Mouse (Mus musculus) left cerebral cortex, adult 8-10 months (tissue): ENCODE data around the gene Clec4a3. TPM values are rescaled to one million over a fixed set of nuclear protein-coding genes. Genes with fewer than 3 reads are reported as not detected.
"Not testable (repeated sequence)": the region's sequence is repeated elsewhere in the genome, so short reads cannot be mapped to it uniquely, and the experiment has no call there.

Experiments used
- DNase-seq, 2 experiments: peaks; one replicate each; pipeline ENCODE4 v3.0.0; 2022; ENCODE audit warnings: low spot score in 2 of 2
- total RNA-seq, 4 experiments: library from RNA; stranded (reverse); gene quantifications; 2 replicates each; pipeline ENCODE4 v1.2.4; 2022

Gene Clec4a3
- 1 to 10 TPM; 1.1 to 2.9 (median 1.5) TPM for total RNA-seq

- DNase-seq, result no peak
These were observed at the start of gene Clec4a3 for GRCm38 (mm10) chr6:122952401-122952800. Clec4a3 (plus strand) TSS chr6:122952515.

DNA sequence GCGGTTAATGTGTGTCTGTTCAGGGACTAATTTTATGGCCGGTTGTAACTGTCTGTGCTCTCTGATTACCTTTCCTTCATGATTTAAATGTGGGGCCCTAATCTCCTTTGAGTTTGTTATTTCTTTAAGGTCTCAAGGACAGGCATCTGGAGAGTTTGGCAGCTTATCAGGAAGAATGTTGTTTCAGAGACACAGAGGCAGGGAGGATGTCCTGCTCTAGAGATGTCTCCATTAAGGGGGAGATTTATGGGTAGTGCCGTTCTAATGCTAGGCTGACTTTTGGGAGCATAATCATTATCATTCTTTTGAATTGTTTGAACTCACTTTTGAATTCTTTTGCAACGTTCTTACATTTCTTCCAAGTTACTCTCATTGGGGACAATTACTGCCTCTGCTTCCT lies 32.4 kb upstream of the Clec4a3 start:
- no peak for DNase-seq

DNA sequence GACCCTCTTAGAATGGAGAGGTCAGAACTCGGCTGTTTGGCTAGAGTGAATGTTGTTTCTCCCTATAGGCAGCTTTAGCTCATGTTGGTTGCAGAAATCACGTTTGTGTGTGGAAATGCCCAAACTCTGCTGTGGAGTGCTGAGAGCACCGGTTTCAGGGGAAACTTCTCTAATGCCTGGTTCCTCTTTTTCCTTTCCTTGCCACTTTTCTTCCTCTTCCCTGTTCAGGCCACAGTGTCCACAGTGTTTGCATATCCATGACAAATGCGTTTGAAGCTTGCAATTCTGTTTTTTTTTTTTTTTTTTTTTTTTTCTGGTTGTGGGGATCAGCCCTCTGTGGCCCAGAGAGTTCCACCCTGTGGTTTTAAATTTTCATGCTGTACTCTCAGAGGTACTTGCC lies 30.9 kb upstream of the Clec4a3 start, which contains the start of gene Clec4a1:
TSS of gene Clec4a1 (plus strand) at position 398 of the 400 bp plus-strand sequence.
- no peak for DNase-seq

- DNase-seq, result no peak
These were observed 17.5 kb upstream of the Clec4a3 start for GRCm38 (mm10) chr6:122934845-122935244.

DNA sequence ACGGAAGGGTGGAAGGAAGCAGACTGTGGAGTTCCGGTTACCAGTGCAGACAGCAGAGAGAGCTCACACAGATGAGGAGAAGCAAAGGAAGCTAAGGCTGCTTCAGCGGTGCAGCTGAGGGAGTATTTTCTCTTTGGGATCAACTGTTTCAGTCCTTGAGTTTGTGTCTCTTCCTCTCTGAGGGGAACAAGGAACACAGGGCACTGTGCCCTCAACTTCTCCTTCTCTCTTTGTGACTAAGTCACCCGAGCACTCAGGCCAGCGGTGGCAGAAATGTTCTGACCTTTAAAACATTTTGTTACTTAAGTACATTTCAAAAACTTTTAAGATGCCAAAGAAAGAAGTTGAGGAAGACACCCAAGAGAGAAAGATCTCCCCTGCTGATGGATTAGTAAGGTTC lies 12.7 kb upstream of the Clec4a3 start:
- DNase-seq, result no peak

- DNase-seq, result no peak
These were observed 5.6 kb upstream of the Clec4a3 start for GRCm38 (mm10) chr6:122946760-122947159.

- no peak for DNase-seq
These were observed 12.2 kb downstream of the Clec4a3 start for GRCm38 (mm10) chr6:122964562-122964961.

DNA sequence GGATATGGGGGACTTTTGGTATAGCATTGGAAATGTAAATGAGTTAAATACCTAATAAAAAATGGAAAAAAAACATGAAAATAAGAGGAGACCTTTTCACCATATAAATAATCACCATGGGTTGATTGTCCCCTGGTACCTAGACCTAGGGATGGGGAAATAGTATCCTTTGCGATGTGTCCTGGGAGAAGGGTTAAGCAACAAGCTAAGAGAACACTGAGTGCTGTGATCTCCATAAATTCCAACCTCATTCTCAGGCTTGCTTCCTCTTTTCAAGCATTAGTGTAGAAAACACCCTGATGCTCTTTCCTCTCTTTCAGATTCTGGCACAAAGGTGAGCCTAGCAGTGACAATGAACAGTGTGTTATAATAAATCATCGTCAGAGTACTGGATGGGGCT lies 16.7 kb downstream of the Clec4a3 start:
- no peak for DNase-seq

DNA sequence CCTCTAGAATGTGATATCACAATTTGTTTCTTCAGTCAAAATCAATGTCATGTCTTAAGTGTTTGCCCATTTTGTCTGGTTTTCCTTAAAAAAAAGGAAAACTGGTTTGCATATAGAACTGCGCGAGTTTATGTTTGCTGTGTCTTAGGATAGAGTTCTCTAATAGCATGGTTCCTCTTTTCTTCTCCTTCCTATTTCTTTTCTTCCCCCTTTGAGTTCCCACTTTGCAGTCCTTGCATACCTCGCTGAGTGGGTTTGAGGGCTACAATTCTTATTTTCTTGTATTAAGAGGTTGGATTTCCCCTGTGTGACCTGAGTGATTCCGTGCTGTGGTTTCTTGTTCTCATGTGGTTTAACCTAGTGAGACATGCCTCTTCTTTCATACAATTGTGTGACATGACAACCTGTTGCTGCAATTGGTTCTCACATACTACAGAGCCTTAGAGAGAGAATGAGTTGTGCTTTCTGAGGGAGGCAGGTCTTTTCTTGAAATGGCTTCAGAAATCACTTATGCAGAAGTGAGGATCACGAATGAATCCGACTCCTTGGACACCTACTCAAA lies 37.6 kb downstream of the Clec4a3 start, which contains the start of gene Clec4a4:
TSS of gene Clec4a4 (plus strand) at position 492 of the 562 bp plus-strand sequence.
- DNase-seq, result no peak

DNA sequence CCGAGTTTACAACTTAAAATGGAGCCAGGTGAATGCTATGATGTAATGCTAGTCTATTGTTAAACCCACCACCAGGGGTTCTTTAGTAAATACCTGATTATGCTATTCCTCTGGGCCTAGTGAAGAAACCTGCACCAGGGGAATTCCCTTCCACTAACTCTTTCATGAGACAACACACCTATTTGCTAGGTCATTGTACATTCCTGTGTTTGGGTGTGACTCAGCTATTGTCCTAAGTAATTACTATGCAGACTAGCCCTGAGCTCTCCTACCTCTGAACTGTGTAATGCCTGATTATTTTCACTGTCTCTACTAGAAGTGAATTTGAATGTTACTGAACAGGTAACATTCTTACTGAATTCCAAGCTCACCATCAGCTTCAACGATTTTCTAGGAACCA lies 52.4 kb downstream of the Clec4a3 start:
- DNase-seq, result not testable (repeated sequence)

DNA sequence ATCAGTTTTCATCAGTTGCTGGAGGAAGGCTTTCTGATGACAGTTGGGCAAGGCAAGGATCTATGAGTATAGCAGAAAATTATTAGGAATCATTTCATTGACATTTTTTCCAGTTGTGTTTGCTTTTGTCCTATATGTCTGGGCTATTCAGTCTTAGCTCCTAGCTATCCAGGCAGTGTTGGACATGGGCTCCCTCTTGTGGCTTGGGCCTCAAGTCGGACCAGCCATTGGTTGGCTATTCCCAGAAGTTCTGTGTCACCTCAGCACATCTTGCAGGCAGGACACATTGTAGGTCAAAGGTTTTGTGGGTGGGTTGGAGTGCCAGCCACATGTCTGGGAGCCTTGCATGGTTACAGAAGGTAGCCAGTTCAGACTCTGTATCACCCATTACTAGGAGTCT lies 53.3 kb downstream of the Clec4a3 start:
- no peak for DNase-seq

Other genes with a start within 250 kb of the Clec4a3 start
- gene Nanog, start 245.0 kb upstream of the Clec4a3 start, total RNA-seq, result not detected
- 100 to 1,000 TPM in 3 of 4 experiments, 10 to 100 TPM in 1; 95.5 to 112 (median 107) TPM for gene Slc2a3, start 150.9 kb upstream of the Clec4a3 start, total RNA-seq
- 10 to 100 TPM; 27.5 to 28.4 (median 28.0) TPM for gene Foxj2, start 132.6 kb upstream of the Clec4a3 start, total RNA-seq
- gene C3ar1, start 96.4 kb upstream of the Clec4a3 start, total RNA-seq, result 1 to 10 TPM in 3 of 4 experiments, under 1 TPM in 1; 0.78 to 6.1 (median 2.8) TPM
- 100 to 1,000 TPM; 179 to 215 (median 196) TPM for gene Necap1, start 78.0 kb upstream of the Clec4a3 start, total RNA-seq
- gene Clec4a1, start 30.7 kb upstream of the Clec4a3 start, total RNA-seq, result under 1 TPM; 0.23 to 0.71 (median 0.27) TPM
- not detected for gene Clec4a4, start 37.9 kb downstream of the Clec4a3 start, total RNA-seq
- not detected for gene Clec4b1, start 97.4 kb downstream of the Clec4a3 start, total RNA-seq
- gene Clec4a2, start 153.9 kb downstream of the Clec4a3 start, total RNA-seq, result 1 to 10 TPM; 1.0 to 2.5 (median 2.0) TPM
- not detected for gene Clec4b2, start 220.4 kb downstream of the Clec4a3 start, total RNA-seq